Mouse (Mus musculus): ENCODE results near the gene Fam118b.

Fam118b gene

DNA sequence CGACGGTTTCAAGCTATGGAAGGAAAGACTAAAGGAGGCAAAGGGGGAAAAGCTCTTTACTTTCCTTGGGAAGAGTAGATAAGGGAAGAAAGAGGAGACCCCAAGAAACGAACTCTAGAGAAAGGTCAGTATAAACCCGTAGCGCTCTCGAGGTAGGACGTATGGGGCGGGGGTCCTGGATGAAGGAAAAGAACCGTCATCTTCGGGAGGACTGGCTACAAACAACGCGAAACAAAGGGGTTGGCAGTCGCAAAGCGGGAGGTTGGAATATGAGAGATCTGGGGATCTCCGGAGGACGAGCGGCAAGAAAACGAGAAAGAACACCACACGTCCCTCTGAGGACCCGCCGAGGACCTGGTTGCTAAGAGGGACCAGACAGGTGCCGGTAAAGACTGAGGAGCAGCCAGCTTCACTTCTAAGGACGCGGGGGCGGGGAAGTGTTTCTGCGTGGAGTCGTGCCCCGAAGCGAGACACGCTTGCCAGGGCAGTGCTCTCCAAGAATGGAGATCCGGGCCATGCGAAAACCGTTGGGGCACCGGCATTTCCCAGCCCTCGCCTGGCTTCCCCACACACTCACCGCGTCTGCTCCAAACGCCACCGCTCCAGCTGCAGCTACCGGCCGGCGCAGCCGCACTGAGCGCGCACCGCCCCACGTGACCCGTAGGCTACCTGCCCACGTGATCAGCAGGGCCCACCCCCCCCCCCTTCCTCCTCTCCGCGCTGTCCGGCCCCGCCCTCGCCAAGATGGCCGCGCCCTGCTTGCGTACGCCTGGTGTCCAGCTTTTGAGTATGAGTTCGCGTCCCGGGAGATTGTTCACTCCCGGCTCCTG is at the start of gene Fam118b, which contains the start of gene Rpusd4:
Gene Fam118b (minus strand): TSS at position 660 of the 830 bp plus-strand sequence.
Gene Rpusd4 (plus strand): TSS at position 720 of the 830 bp plus-strand sequence.
- DNase-seq (ENCODE audit: low spot score): peak; percentile 84

DNA sequence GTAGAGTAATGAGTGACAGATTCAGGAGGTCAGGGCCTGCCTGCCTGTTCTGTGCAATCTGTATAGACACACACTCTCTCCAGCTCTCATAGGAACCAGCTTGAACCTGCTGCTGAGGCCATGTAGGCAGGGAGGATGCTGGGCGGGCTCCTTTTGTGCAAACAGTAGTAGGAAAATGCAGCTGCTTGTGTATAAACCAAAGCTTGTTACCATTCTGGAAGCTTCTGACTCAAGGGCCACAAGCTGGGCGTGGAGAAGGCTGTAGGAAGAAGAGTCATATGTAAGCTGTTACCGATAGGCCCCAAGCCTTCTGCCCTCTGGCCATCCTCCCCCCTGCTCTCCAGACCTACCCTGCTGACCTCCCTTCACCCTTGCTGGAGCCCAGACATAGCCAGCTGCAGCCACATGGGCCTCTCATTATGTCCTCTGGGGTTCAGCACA is 49.2 kb upstream of the Fam118b start:
- DNase-seq (ENCODE audit: low spot score): no peak

DNA sequence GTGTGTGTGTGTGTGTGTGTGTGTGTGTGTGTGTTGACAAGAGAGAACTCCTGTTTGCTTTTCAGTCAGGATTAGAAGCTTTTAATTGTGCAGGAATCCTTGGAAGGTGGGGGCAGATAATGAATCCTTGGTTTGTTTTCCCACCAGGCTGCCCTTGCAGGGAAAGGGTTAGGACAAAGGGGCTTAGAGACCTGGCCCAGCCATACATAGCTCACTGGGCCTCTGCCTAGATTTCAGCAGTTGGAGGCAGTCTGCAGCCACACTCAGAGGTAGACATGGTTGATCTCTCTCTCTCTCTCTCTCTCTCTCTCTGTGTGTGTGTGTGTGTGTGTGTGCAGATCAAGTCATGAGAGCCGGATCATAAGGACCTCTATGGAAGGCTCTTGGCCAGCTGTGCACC is 46.6 kb upstream of the Fam118b start:
- DNase-seq (ENCODE audit: low spot score): no peak

DNA sequence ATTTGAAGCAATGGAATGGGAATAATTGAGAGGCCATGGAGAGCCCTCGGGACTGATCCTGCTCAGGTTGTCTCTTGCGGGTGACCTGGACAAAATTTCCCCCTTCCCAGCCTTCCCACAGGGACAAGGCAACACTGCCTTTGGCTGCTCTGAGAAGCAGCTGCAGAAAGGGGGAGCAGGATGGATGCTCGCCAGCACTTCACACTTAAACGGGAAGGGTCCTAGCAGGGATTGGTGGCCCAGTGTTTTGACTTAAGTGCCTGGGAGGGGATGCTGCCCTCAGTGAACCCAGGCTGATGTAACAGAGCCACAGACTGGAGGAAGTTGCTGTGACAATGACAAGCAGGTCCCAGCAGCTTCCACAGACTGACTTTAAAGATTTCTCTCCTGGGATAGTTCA is 46.0 kb upstream of the Fam118b start:
- DNase-seq (ENCODE audit: low spot score): no peak

DNA sequence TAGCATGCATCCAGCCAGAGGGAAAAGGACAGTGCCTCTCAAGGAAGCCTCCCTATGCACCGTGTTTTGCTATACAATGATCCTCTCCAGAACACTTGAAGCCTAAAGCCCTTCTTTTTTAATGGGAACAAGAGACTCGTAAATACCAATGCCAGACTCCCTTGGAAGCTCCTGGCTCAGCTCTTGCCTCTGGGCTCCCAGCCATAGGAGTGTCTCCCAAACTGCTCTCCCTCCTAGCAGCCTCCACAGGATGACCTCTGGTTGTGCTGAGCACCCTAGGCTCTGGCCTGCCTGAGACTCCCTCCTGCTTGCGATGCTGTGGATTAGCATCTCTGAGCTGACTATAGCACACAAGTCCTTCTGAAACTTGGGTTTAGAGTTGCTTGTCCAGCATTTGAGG is 44.9 kb upstream of the Fam118b start:
- DNase-seq (ENCODE audit: low spot score): no peak

DNA sequence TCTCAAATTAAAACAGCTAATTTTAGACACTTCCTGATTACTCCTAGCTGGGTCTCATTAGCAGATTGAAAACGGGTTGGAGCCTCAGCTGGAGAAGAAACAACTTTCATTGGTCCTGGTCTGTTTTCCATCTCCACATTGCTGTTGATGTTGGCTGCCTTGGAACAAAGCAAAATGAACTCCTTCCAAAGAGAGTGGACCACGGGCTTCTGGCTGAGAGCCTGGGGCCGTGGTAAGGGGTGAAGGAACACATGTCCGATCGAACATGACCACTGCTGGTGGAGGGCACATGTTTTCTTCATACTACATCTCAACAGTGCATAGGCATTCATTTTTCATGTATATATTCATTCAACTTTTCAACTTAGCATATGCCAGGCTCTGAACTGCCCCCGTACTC is 42.8 kb upstream of the Fam118b start:
- no peak for DNase-seq (ENCODE audit: low spot score)

DNA sequence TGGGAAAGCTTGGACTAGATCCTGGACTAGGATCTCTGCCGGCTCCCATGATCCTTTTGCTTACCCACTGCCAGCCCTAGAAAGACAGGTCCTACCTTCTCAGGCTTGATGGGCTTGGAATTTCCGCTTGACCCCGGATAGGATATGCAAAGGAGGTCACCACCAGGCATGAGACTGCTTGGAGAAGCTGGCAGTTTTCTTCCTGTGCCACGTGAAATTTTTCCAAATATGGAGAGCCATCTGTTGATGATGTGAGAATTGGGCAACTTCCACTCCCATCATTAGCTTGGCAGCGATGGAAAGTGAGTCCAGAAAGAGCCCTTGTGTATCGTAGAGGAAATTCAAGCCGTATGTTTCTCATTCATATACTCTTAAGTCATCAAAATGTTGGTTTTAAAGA is 39.9 kb upstream of the Fam118b start:
- DNase-seq (ENCODE audit: low spot score): no peak

DNA sequence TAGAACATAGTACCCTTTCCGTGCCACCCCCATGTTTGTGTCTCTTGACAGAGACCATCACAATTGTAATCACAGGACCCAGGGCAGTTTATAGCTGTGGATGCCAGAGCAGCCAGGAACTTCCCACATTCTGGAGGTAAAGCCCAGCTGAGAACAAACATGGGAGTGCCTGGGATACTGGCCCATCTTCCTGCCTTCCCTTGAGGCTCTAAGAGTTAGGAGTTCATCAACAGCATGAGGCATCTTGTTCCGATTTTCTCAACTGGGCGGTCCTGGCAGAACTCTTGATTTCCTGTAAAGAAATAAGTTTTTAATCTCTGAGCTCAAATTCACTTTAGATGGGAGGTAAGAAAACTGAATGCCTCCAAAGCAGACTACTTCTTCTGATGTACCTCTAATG is 34.6 kb upstream of the Fam118b start:
- DNase-seq (ENCODE audit: low spot score): no peak

DNA sequence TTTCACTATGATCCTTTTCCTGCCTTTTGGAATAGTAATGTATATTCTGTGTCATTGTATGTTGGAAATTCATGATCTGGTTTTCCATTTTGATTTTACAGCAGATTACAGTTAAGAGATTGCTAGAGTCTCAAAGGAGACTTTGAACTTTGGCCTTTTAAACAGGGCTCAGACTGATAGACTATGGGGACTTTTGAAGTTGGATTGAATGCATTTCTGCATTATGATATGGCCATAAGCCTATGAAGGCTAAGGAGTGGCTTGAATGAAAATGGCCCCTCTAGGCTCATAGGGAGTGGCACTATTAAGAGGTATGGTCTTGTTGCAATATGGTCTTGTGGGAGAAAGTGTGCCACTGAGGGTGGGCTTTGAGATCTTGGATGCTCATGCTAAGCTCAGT is 30.2 kb upstream of the Fam118b start:
- no peak for DNase-seq (ENCODE audit: low spot score)

DNA sequence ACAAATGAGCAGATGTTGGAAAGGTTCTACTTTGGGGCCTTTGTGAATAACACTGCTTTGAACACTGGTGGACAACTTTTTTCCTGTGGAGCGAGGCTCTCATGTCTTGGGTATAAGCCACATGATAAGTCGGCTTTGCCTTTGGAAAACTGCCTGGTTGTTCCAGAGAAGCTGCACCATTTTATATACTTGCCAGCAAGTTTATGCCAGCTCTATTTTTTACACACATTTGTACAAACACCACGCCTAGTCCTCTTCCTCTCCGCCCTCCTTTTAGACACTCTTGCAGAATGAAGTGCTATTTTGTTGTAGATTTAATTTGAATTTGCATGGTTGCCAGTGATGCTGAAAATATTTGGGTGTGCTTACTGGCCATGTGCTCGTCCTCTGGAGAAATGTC is 25.9 kb upstream of the Fam118b start:
- no peak for DNase-seq (ENCODE audit: low spot score)

DNA sequence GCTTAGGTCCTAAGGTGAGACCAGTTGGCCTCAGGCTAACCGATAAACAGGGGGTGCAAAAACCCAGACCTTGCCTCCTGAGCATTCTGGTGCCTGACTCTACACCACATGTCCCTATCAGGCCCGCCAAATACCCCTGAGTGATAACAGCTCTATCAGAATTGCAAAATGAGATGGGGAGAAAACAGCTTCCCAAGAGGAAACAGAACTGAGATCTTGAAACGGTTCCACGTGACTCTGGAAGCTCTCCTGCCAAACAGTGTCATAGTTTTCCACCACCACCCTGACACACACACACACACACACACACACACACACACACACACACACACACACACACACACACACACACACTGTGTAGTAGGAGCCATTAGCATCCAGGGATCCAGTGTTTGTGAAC is 23.3 kb upstream of the Fam118b start:
- DNase-seq (ENCODE audit: low spot score): no peak

DNA sequence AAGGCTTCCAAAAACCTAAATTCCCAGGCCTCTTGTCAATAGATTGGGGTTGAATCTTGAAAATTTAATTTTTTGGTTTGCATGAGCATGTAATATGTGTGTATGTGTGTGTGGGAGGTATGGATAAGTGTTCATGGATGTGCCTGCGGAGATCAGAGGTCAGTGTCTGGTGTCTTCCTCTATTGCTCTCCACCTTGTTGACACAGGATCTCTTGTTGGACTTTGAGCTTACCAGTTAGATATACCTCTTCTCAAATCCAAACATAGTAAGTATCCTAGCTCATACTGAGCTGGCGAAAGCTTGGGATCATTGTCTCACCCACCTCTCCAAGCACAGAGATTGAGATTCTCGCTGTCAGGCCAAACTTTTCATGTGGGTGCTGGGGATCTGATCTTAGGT is 22.8 kb upstream of the Fam118b start:
- DNase-seq (ENCODE audit: low spot score): no peak

DNA sequence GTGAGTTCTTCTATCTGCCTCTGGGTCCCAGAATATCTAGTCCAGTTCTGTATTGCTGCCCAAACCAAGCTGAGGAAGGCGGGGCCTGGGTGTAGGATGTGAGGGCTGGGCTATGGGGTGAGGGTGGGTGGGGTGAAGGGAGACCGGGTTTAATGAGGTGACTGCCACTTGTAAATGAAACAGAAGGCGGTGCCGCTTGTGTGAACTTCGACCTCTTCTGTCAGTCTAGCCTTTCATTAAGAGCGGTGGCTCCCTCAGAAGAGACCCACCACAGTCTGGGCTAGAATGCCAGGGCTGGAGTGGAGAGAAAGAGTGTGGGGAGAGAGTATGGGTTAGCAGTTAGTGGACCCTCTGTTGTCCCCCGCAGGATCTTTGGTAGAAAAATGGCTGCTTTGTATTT is 22.4 kb upstream of the Fam118b start:
- DNase-seq (ENCODE audit: low spot score): no peak

DNA sequence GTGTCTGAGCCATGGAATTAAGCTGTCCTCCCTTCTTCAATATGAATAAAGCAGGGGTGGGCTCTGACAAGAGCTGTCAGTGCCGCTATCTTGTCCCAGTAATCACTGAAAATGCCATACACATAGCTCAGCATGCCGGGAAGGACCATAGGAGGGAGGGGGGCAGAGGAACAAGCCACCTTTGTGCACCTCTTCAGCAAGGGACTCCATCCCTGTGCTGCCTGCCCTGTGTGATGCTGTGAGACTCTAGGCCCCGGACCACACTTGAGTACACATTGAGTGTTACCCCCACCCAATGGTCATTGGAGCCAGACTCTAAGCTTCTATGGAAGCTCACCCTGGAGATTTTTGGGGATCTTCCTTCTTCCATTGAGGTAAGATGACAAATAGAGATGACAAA is 18.7 kb upstream of the Fam118b start:
- no peak for DNase-seq (ENCODE audit: low spot score)

DNA sequence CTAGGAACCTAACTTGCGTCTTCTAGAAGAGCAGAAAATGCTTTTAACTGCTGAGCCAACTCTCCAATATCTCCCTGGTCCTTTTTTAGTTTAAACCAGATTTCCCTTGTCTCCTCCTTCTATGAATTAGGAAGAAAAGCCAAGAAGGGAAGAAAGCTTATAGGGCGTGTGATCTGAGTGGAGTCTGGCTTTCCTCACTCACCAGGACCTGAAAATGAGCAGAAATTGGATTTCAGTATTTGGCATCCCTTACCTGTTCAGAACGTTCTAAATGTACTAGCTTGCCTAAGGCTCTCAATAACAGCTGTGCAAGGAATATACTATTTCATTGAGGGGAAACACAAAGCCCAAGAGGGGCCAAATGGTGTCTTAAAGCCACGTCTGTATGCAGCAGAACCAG is 16.7 kb upstream of the Fam118b start:
- DNase-seq (ENCODE audit: low spot score): no peak

DNA sequence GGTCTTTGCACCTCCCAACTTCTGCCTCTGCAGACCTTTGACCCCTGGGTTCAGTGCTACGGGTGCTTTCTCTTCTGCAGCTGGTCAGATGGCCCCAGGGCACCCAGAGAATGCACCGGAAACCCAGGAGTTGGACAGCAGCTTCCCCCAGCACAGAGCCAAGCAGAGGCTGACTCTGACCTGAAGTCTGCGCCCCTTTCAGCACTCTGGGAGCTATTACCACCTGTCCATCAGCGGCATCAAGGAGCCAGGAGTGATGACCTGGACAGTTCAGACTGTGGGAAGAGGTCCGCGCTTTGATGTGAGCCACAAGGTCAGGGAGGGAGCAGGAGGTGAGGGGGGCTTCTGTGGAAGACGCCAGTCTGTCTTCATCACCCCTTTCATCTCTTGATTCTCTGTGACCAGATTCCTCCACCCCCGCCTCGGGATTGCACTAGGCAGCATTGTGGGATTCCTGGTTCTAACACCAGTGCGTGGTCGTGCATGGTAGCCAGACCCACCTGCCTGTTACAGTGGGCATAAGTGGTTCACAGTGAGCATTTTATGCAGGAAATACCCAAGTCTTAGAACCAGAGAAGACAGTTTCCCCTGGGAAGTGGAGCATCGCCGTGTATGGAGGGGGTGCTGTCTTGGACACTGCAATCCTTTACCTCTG is 15.9 kb upstream of the Fam118b start:
- DNase-seq (ENCODE audit: low spot score): no peak

DNA sequence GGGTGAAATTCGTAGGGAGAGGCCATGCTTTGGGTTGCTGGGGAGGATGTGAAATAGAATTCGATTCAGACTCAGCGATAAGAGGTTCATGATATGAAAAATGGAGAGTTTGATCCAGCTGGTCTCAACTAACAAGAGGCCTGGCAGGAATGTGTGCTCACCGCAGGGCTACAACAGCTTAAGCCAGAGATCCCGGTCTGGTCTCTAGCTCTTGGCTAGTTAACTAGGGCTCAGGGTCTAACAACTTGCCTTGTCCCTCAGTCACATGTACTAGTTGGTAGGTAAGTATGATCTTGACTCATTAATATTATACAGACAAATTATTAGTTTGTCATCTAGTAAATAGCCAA is 15.2 kb upstream of the Fam118b start:
- no peak for DNase-seq (ENCODE audit: low spot score)

DNA sequence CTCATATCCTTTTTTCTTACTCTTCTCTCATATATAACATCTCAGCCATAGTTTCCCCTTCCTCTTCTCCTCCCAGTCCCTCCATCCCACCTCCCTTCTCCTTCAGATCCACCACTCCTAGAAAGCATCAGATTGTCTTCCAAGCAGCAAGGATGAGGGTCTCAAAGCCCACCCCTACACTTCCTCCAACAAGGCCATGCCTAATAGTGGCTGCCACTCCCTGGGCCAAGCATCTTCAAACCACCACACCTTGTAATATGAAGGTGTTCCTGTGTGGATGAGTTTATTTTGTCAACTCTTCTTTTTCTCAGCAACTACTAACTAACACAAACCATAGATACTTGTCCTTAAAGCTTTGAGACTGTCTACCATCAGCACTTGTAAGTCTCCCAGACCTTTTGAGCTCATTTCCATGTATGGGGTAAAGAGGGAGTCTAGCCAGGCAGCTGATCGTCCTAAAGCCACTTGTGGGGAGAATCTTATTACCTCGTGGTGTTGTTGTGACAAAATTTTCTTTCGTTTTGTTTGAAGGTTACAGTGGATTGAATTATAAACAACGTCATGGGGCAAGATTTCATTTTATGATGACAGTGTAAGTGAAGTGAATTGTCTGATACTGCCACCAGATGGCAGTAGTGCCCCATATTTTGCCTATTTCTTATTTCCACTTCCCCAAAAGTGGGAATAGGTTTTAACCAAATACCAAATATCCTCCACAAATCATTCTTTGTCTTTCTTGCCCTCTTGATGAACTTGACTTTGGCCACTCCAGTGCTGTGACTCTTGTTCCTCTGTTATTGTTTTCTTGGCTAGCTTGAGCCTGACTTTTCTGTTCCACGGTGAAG is 14.6 kb upstream of the Fam118b start:
- DNase-seq (ENCODE audit: low spot score): no peak

DNA sequence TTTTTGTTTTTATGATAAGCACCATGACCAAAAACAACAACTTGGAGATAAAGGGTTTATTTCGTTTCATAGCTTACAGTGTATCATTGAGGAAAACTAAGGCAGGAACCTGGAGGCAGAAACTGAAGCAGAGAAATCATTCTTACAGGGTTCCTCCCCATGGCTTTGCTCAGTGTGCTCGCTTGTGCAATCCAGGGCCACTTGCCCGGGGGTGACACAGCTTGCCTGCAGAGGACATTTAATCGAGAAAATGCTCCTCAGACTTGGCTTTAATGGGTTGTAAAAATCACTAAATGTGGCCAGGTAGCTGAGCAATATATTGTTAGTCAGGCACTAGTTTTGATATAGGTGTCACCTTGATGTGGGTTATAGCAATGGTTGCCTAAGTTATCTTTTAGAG is 10.8 kb upstream of the Fam118b start:
- DNase-seq (ENCODE audit: low spot score): no peak

DNA sequence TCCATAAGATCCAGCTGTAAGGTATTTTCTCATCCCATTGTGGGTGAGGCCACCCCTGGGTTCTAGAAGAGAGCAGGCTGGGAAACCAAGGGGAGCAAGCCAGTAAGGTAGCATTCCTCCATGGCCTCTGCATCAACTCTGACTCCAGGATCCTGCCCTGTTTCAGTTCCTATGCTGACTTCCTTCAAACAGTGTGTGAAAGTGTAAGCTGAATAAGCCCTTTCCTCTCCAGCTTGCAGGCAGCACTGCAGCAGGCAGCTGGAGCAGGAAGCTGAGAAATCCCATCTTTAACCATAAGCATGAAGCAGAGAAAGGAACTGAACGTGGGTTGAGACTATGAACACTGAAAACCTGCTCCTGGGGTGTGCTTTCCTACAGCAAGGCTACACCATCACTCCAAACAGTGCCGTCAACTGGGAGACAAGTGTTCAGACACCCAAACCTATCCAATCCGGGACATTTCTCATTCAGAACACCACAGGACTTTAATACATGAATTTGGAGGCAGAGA is 10.3 kb upstream of the Fam118b start:
- DNase-seq (ENCODE audit: low spot score): no peak

DNA sequence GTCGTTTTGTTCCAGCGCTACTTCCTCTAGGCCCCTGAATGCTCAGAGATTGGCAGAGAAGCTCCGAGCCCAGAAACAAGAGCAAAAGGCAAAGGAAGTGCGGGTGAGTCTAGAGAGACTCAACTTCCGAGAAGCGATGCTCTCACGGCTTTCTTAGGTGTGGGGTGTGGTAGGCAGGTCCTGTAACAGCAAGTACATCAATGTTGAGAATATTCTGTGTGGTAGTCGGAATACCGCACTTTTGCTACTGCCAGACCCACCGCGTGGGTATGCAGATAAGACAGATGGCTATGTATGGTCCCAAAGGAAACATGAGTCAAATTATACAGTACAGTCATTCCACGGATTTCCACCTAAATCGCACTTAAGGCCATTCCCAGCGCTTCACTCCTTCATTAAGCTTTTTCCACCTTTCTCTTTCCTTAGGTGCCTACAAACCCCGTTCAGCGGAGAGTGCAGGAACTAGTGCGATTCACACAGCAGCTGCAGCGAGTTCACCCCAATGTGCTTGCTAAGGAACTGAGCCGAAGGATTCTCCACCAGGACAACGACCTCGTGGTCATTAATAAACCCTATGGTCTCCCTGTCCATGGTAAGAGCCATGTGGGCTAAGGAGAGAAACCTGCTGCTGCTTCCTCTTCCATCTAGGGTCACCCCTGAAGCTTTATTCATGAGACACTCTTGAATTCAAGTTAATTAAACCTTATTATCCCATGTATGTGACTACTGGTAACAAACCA is 541 bp upstream of the Fam118b start:
- DNase-seq (ENCODE audit: low spot score): no peak

DNA sequence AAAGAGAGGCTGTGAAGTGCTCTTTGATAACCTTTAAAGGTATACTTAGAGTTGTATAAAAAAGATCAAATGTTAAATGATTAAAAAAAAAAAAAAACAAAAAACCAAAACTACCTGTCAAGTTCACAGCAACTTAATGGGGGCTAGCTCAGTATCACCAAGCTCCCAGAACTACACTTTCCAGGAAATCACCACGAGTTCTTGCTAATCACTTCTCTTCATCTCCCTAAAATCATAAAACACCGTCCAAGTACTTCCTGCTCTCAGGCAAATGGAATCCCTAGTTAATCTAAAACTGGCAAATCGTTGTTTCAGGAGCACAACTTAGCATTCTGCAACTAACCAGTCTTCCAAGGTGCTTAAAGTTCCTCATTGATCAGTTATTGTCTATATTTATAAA is 3.1 kb downstream of the Fam118b start:
- DNase-seq (ENCODE audit: low spot score): no peak

Data from spleen, adult 12 weeks (tissue).